Mouse (Mus musculus): ENCODE data around the gene Padi3. TPM values are rescaled to one million over a fixed set of nuclear protein-coding genes. Genes with fewer than 3 reads are reported as not detected.

The Padi3 gene
- total RNA-seq (2021) = under 1 TPM in 1 of 2 experiments, not detected in 1; 0.24 TPM
- long read RNA-seq, experiment 1, partial matches to known transcripts = 1 of 1 reads
- long read RNA-seq, experiment 1, other reads (novel, unspliced or antisense) = 0 of 1 reads
- long read RNA-seq, experiment 2 = 0 reads

DNA sequence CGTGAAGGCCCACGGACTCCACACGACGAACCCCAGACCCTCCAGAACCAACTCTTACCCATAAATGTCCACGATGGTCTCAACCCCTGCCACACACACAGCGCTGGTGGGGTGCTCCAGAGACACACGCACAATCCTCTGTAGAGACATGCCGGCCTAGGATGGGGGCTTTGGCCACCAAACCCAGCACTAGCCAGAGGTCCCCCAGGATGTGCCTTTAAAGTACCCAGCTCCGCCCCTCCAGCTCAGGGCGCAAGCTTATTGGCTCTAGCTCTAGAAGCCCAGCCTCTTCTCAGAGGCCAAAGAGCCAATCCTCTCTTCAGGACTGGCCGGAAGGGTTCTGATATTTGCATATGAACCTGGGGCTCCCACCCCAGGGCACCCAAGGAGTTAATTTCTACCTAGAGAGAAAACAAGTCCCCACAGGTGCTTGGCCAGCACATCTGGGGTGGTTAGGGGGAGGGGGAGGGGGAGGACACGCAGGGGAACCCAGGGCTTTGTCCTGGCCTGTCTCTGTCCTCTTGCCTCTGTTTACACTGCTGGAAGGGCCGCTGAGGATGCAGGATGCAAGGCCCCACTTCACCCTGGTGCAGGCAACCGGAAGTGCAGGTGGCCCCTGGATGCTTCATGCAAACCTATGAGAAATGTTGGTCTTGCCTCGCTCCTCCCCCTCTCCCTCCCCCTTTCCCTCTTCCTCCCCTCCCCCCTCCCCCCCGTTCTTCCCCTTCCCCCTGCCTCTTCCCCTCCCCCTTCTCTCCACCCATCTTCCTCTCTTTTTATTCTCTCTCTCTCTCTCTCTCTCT is at the start of gene Padi3:
Padi3 (minus strand) TSS at position 191 of the 803 bp plus-strand sequence.
- no peak for DNase-seq

DNA sequence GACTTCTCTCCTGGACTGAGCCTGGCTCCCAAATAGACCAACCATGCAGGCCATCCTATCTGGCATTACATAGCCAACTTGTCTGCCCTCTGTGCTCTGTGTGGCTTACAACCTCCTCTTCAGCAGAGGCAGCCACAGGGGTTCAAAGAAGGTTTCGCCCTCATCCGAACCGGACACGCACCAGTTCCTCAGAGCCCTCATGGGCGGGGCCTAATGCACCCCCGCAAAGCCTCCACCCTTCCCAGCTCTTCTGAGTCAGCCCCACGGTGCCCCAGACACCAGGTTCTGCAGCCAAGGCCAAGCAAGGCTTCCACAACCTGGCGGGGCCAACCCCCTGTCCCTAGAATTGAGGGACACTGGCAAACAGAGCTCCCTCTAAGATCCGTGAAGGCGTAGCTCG is 48.8 kb upstream of the Padi3 start:
- DNase-seq = no peak

DNA sequence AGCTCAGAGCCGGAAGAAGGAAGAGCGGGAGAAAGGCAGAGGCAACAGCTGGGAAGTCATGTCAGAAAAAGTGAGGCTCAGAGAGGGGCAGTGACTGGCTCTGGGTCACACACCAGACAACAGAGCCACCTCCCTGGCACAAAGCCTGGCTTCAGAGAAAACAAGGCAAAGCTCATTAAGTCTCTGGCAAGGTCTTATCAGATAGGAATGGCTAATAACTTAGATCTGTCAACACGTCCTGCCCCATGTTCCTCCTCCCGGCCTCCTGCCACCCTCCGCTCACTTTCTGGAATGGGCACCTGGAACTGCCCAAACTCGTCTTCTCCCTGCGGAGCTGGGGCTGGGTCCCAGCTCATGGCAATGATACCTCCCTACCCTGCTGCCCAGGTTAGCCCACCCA is 47.4 kb upstream of the Padi3 start:
- DNase-seq = no peak

DNA sequence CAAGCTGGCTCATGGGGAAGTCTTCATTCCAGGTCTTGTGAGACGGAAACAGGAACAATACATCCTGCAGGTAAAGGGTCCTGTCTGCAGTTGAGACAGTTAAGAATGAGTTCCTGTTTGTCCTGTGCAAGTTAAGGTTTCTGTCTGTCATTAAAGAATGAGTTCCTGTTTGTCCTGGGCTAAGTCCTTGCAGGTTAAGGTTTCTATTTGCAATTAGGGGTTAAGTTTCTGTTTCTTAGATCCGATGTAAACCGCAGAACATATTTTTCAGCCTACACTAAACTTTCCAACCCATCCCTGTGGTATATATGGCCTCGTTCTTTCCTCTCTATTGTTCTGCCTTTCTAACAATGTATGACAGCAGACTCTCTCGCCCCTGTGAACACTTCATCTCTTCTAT is 46.6 kb upstream of the Padi3 start:
- no peak for DNase-seq

DNA sequence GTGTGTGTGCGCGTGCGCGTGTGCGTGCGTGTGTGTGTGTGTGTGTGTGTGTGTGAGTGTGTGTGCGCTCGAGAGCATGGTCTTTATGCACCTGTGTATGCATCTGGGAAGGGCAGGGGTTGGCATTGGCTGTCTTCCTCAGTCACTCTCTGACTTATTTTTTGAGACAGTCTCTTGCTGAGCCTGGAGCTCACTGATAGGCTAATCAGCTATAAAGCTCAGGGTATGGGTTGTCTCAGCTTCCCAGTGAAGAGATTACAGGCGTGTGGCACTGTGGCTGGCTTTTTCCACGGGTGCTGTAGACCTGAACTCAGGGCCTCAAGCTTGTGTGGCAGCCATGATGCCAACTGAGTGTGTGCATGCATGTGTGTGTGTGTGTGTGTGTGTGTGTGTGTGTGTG is 44.7 kb upstream of the Padi3 start:
- no peak for DNase-seq

DNA sequence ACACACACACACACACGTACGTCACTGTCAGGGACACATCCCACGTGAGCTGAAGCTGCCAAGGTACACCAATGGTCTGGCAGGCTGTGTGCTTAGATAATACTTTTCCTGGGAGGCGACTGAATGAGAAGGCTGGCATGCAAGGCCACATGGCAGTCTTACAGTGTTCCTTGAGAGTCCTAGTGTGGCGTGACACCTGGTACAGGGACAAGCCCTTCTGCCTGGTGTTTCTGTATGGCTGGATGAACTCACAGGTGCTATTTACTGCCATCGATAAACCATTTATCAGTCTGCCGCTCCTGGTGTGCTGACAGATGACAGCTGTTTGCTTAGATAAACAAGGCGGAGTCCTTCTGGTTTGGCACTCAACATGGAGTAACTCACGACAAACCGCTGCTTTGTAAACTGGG is 44.0 kb upstream of the Padi3 start:
- peak; percentile 24 for DNase-seq

DNA sequence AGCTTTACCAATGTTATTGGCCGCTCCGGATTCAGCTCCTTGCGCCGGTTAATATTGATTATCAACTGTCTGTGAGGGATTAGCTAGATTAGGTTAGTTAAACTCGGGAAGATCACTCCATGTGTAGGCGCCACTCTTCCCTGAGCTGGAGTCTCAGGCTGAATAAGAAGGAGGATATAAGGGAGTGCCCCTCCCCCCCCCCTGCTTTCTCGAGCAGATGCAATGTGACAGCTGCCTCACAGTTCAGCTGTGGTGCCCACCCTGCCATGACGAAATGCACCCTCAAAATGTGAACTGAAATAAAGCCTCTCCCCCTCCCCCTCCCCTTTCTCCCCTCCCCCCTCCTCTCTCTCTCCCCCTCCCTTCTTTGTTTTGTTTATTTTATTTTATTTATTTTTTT is 43.2 kb upstream of the Padi3 start:
- DNase-seq = no peak

DNA sequence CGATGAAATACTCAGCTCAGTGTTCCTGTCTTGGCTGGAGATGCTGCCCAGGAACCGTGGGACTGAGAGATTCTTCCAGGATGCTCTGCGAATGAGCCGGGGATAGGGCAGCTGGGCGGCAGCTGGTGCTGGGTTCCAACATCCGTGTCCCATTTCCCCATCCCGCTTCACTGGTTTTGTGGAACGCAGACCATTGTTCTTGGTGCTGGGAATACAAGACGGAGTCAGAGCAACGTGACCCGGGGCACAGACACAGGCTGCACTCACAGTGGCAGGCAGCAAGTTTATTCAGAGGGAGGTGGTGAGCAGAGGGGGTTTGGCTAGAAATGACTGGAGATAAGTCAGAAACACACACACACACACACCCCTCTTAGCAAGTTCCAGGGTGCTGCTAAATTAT is 38.9 kb upstream of the Padi3 start:
- no peak for DNase-seq

DNA sequence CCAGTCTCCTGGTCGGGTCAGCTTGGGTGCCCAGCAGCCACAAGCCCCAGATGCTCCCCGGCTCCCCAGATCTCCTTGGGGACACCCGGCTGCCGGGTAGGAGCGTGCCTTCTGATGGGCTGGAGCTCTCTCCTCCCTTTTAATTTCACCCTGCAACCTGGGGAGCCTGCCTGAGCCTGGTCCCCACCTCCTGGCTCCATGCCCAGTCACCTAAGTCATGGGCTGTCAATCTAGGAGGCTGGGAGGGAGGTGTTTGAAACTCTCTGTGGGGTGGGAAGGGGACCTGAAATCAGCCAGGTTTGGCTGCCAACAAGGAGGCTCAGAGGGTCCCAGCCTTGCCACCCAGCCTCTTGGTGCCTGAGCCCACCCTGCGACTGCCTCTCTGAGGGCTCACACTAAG is 35.2 kb upstream of the Padi3 start, which contains the start of gene Padi1:
Padi1 (minus strand) TSS at position 113 of the 400 bp plus-strand sequence.
- no peak for DNase-seq

DNA sequence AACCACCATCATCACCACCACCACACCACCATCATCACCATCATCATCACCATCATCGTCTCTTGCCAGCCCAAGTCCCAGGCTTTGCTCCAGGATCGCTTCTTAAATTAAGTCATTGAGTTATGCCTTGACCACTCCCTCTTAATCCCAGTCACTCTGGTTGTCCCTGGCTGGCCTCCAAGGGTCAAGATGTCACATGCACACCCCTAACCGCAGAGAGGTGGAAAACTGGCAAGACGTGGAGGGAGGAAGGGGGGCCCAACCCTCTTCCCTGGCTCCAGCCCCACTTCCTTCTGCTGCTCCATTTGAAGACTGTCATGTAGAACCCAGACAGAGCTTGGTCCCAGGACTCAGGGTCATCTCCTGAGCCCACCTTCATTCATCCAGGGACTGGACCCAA is 34.5 kb upstream of the Padi3 start:
- DNase-seq = no peak

DNA sequence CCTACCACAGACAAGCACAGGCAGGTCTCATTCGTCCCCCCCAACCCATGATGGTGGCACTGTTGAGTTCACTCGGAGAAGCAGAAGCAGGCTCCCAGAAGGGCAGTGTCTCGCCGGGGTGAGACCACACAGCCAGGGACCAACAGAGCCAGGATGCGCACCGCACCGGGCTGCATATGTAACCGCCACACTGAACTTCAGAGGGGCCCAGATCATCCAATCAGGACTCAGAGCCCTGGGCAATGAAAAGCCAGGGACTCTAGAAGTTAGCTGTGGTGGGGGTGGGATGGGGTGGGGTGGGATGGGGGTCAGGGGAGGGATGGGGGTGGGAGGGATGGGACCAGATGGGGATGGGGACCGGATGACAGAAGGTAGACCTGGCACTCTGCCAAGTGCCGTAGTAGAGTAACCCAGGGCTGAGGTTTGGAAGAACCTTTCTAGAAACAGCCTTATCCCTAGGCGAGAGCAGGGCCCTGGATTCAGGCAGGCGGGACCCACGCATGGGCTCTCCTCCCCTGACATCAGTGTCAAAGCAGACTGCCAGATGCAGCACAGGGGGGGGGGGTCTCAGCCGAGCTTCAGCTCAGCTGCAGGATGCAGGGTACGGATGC is 33.3 kb upstream of the Padi3 start:
- DNase-seq = no peak

DNA sequence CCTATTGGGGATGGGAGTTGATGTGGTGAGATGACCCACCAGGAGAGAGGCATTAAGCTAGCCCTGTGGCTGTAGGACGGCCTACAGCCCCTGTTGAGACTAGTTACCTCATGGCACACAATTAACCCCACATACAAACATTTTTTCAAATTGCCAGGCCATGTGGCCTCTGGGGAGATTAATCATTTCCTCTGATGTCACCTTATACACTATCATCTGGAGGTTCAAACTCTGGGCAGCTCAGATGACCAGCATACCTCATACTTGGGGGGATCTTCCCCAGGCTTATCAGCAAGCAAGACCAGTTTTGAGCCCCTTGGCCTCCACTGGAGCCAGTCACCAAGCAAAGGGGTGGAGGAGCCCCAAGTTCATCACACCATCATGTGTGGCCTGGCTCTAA is 32.5 kb upstream of the Padi3 start:
- DNase-seq = no peak

DNA sequence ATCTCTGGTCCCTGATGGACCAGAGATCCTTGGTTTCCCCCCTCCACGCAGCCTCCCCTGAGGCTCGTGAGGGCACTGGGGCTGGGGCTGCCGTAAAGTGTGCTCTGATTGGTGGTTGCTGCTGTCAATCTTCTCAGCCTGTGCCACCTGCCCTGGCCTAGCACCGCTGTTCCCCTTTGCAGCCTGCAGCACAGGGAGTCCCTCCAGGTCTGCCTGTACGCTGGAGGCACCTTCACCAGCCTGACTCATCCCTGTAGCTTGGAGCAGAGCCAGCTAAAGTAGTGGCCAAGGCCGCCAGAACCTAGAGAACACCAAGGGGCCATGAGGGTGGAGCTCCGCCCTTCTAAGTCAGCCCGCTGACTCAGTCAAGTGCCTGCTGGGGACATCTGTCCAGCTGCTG is 27.4 kb upstream of the Padi3 start:
- DNase-seq = peak; percentile 86

DNA sequence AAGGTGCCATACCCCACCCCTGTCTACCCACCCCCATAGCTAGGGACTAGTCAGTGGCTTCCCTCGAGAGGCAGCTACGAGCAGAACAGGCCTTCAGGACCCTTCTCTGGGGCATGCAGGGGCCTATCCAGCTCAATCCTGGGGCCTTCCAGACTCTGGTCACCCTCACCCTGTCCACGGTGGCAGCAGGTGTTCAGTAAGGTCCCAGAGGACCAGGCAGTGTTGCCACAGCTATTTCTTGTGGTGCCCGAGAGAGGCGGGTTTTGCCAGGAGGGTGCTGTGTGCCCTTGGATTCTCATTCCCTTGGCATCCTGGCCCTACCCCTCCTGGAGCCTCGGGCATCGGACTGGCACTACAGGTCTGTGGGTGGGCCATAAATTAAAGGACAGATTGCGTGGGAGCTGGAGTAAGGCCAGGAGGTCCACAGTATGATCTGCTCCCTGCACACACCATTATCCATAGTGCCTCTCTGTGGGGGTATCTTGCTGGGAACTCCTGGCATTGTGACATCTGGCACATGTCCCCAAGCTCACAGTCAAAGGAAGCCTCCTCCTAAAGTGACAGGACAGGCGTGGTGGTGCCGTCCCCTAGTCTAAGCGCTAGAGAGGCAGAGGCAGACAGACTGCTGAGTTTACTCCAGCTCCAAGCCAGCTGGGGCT is 25.9 kb upstream of the Padi3 start:
- peak; percentile 50 for DNase-seq

DNA sequence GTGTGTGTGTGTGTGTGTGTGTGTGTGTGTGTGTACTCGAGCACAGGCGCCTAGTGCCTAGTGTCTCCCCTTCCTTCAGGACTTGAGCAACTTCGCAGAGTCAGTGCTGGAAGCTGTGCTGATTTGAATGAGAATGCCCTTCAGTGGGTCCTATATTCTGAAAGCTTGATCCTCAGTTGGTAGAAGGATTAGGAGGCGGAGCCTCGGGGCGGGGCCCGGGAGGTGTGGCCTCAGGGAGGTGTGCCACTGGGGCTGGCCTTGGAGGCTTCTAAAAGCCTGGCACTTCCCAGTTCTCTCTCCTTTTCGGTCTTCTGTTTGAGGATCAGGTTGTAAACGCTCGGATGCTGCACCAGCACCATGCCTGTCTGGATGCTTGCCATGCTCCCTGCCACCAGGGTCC is 25.2 kb upstream of the Padi3 start:
- peak; percentile 77 for DNase-seq

DNA sequence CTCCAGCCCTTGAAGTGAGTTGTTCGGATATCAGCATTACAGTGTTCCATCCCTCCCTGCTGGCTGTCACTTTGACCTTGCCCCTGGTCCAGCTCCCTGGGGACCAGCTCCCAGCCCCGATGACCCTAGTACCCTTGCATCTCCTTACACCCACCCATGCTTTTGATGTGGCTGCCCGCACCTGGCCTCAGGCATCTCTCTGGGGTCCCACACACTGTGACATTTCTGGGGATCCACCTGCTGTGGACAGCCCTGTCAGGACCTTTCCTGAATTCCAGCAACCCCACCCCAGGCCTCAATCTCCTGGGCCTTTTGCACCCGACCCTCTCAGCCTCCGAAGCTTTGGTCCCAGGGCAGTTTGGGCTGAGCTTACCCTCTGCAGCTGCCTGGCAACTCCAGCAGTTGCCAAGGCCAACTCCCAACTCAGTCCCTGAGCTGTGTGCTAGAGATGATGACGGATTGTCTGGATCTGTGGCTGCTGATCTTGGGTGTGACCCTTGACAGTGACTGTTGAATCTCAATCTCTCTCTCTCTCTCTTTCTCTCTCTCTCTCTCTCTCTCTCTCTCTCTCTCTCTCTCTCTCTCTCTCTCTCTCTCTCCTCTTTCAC is 24.0 kb upstream of the Padi3 start:
- DNase-seq = peak; percentile 47

DNA sequence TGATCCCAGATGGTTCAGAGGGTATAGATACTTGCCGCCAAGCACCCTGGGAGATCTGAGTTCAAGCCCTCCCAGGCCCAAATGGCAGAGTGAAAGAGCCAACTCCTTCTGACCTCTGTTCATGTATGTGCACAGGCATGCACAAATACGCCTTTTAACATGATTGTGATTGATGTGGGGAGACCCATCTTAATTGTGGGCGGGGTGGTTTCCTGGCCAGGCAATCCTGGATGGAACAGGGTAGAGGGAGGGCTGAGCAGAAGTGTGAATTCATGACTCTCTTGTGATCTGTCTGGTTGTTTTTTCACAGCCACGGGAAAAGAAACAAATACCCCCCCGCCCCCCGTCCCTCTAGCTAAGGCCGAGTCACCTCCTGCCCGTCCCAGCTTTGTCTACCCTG is 22.4 kb upstream of the Padi3 start:
- DNase-seq = no peak

DNA sequence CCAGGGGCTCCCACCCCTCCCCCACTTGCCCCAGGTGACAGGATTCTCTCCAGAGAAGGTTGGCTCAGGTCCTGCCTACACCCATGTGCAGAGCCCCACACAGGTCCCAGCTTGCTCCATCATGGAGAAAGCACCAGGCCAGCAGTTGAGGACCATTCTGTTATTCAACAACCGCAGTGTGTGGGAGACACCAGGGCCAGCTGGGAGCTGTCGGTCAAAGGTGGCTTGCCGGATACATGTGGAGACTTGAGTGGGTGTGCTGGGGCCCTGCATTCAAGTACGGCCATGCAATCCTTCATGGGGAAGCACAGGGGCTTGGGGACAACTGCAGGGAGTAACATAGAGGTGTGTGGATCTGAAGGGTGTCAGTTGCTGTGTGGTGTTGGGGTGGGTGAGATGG is 21.4 kb upstream of the Padi3 start:
- no peak for DNase-seq

DNA sequence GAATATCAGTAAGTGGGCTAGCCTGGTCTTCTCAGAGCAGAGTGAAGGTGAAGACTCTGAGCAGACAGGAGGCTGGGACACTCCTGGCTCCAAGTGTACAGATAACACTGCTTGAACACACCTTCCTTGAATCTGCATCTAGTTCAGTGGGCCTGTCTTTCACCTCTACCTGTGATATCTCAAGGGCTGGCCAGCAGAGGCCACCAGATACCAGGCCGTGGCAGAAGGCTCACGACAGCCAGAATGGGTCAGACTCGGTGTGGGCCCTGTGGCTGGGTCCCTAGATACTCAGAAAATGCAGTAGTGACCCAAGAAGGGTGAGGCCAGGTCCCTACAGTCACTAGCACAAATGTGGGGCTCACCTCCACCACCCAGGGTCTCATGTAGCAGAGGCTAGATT is 16.8 kb upstream of the Padi3 start:
- no peak for DNase-seq

DNA sequence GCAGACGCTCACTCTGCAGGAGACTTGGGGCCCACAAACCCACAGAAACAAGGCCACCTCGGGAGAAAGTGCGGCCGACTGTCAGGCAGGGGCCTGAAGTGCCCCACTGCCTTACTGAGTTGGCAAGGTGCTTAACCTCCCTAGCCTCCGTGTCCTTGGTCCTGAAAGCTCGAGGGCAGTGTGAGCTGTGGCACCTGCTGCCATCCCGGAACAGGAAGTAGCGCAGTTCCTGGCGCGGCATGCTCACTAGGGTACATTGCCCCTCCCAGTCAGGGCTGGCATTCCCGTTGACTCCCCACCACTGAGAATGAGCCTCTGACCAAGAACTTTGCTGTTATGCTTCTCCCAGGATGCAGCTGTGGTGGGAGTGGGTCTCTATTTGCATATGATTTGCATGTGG is 15.5 kb upstream of the Padi3 start:
- DNase-seq = no peak

DNA sequence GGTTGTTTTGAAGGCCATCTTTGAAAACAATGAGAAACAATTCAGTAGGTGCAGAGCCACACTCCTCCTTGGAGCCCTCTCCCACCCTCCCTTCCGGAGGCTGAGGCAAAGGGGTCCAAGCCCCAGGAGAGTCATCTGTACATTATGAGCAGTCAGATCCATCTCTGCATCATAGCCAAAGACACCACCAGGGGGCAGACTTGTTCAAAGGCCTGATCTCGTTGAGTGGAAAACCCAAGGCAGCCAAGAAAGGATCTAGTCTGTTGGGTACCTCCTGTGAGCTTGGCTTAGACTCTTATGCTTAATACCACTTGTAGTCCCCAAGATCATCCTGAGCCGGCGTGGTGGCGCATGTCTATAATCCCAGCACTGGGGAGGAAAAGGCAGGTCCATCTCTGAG is 11.5 kb upstream of the Padi3 start:
- DNase-seq = peak; percentile 82

DNA sequence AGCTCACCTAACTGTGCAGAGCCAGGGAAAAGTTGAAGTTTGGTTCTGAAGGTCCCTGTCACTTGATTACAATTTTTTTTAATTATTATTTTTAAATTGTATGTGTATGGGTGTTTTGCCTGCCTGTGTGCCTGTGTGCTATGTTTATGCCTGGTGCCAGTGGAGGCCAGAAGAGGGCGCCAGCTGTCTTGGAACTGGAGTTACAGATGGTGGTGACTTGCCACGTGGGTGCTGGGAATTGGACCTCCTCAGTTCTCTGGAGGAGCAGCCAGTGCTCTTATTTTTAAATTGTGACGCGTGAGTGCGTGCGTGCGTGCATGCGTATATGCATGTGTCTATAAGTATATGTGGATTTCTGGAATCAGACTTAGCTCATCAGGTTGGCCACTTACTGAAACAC is 7.0 kb upstream of the Padi3 start:
- no peak for DNase-seq
